Mouse (Mus musculus) monocyte, adult 5-6 weeks (primary cell): ENCODE measurements around the gene Ass1. TPM values are rescaled to one million over a fixed set of nuclear protein-coding genes. Genes with fewer than 3 reads are reported as not detected.
"Not testable (repeated sequence)": the region's sequence is repeated elsewhere in the genome, so short reads cannot be mapped to it uniquely, and the experiment has no call there.

Experiments used
- ATAC-seq: fragments of 153-309, 156-312 bp; replicated peaks from 2 replicates; pipeline ENCODE4 v1.8.0; 2017; ENCODE audit warnings: mild to moderate bottlenecking; ENCODE audit not compliant: low TSS enrichment, insufficient number of reproducible peaks, severe bottlenecking, poor library complexity, low FRiP score
- total RNA-seq: library from RNA; stranded (forward); fragments of 200-1000, 200-491, 200-594 nt; gene quantifications from 3 replicates; pipeline ENCODE4 v1.2.3, GENCODE M21; 2017

Gene Ass1
- total RNA-seq, 1 experiment from 2014 or later: 13.5 TPM

DNA sequence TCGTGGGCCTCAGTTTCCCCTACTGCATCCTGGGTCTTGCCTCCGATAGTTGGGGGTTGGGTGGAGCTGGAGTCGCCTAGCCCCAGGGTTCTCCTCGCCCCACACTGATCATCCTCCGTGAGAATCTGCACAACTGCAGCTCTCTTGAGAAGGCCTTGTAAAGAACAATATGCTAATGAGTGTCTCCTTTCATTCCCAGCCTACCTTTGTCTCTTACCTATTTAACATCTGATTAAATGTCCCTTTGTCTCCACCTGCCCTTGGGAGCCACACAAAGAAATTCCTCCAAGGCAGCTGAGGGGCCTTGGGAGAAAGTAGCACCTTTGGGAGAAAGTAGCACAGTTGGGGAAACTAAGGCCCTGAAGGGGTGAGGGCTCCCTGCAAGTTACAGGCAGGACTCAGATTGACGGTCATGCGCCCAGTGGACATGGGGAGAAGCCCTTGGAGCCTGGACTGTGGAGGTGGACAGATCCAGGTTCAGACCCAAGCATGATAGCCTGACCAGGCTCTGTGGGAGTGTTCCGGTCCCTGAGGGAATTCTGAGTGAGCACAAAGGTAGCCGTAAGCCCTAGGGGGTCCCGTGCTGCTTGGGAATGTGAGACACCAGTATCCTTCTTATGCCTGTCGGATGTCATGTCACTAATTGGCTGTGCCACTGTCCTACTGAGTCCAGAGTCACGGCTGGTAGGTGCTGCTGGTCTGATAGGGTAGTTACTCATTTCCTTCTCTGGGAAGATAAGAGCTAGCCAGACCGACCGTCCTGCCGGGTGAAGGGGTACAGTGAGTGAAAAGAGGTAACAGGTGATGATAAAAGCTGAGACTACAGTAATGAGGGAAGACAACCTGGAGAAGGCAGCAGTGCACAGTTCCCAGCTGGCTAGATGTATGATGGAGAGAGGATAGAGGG is 32.9 kb downstream of the Ass1 start:
- ATAC-seq: no peak

GRCm38 (mm10) chr2:31505472-31505871 is 35.5 kb downstream of the Ass1 start:
- no peak for ATAC-seq

GRCm38 (mm10) chr2:31508851-31509250 is 38.8 kb downstream of the Ass1 start:
- no peak for ATAC-seq

DNA sequence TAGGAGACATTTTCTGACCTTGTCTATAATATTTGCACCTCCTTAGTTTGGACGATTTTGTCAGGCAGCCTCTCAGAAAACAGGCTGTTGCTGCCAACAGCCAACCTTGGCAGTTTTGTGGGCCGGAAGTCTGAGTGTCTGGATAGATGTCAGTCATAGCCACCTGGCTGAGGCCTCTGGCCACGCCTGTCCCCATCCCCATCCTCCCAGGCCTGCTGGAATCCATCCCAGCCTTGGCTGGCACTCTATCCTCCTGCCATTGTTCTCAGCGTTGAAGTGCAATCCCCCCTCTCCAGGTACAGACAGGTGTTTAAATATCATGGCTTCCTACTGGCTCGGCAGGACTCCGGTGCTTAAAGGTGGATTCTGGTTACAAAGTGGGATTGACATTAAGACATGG is 41.3 kb downstream of the Ass1 start:
- ATAC-seq: no peak

DNA sequence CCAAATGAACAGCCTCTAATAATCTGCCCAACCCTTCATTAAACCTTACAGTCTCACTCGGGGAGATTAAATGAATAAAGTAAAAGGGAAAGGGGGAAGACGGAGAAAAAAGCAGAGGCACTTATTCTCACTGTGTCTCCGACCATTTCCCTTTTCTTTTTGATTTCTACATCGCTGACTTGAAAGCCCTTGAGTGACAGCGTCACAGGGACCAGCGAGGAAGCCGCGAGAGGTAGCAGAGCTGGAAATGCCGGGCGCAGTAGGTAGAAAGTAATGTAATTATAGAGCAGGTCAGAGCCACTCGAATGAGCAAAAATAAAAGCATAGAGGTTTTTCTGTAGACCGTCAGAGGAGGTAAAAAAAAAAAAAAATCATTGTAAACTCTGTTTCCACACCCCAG is 46.5 kb downstream of the Ass1 start:
- no peak for ATAC-seq

DNA sequence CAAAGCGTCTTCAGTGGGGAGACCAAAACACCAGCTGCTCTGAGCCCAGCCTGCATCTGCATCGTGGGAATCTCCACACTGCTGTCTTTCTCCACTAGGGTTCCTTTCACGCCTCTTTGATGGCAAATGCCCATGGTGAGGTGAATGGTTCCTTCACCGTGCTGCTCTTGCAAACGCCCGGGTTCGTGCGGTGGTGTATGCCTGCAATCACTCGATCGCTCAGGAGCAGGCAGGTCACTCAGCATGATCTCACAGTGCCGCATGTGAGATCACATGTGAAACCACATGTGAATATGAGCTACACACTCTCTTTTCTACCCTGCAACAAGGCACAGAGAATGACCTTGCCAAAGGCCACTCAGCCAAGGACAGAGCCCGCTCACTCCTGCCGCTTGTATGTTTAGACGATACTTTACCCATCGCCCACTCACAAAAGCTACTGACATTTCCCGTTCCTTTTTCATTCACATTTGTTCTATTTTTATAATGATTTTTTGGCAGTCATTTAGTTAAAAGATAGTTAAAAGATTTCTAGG is 51.9 kb downstream of the Ass1 start:
- no peak for ATAC-seq

DNA sequence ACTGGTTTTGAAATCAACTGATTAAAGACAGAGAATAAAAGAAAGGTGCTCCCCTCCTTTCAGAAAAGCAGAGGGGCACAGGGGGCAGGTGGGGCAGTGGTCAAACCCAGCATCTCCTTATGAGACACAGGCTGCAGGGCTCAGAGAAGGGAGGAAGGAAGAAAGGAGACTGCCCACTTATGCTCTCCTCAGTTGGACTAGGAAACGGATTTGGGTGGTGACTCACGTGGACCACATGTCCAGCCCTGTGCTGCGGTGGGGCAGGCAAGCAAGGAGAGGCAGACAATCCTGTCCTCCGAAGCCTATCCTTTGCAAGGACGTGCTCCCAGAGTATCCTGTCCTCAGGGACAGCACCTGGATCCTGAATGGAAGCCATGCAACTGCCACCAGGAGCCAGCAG is 54.6 kb downstream of the Ass1 start:
- ATAC-seq: no peak

DNA sequence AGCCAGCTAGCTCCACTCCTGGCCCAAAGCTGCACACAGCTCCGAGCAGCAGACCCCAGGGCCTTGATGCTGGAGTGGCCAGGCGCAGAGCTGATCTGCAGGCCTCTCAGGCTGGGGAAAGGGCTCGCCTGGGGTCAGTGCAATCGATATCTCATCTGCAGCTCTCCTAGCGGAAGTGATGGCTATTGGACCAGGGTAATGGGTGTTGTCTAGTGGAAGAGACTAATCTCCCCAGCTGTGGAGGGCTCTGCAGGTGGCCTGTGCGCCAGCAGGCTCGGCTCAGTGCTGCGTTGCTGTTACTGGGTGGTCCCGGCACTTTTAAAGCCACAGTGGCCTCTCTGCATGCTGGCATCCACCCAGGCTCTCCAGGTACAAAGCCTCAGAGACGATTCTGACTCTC is 55.8 kb downstream of the Ass1 start:
- ATAC-seq: no peak

GRCm38 (mm10) chr2:31530201-31530600 is 60.2 kb downstream of the Ass1 start:
- ATAC-seq: no peak

- ATAC-seq: no peak
Measured at GRCm38 (mm10) chr2:31537054-31537453, 67.0 kb downstream of the Ass1 start.

DNA sequence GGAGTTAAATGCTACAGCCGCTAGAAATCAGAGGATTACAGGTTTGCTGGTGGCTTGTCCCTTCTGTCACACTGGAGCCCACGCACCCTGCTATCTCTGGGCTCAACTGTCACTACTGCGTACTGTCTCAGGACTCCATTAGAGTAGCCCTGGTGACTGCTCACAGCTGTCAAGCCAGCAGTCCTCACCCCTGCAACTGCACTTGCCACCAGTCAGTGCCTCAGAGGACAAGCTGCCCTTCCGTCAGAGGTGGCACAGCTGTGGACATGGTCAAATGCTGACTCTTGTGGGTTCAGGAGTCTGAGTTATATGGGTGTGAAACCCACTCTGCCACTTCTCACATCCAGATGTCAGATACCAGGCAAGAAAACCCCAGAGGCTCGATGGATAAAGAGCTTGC is 68.7 kb downstream of the Ass1 start:
- ATAC-seq: no peak

DNA sequence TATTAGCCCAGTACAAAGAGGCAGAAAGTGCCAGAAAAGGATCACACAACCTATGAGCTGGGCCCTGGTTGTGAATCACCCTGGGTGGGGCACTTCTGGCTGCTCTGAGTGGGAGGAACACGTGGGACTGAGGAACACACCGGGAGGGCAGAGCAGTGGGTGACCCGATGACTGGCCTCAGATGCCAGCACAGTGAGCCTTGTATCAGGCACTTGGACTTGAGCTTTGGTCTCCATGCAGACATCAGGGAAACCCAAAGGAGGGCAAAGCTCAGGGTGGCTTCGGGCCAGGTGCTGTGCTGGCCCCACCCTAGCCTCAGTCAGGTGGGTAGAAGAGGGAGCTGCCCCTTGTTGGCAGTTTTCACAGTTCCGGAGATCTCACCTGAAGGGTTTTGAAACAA is 71.6 kb downstream of the Ass1 start:
- ATAC-seq: no peak

GRCm38 (mm10) chr2:31547726-31548125 is 77.7 kb downstream of the Ass1 start:
- ATAC-seq: no peak

- ATAC-seq: no peak
Measured at GRCm38 (mm10) chr2:31550503-31550902, 80.5 kb downstream of the Ass1 start.

DNA sequence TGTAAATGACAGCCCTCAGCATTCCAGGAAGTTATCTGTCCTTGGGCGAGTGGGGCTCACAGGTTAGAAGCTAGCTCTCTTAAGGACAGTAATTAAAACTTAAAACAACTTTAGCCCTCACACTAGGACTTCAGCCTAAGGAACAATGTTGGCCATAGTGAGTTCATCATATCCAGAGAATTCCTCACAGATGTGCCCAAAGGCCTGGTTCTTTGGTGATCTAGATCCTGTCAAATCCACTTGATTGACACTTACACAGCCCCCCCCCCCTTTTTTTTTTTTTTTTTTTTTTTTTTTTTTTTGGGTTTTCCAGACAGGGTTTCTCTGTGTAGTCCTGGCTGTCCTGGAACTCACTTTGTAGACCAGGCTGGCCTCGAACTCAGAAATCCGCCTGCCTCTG is 81.3 kb downstream of the Ass1 start:
- not testable (repeated sequence) for ATAC-seq

DNA sequence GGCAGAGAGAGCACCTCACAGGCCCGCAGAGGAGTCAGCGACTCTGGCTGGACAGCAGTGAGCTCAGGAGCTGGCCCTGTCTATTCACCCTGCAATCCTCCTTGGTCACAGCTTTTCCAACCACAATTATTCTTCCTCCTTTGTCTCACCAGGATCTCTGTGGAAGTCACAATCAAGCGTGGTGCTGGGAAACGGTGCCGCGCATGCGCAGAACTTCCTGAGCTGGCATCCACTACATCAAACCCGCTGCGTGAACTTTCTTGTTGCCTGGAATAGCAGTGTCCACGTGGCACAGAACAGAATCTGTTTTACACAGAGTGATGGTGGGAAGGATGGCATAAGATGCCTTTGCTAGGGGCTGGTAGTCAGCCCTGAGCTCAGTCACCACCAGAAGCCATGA is 82.0 kb downstream of the Ass1 start:
- ATAC-seq: no peak

- ATAC-seq: no peak
Measured at GRCm38 (mm10) chr2:31554619-31555018, 84.6 kb downstream of the Ass1 start.
